Mouse (Mus musculus) neutrophil, adult 5-6 weeks (primary cell): ENCODE results near the gene Prpf39. TPM values are rescaled to one million over a fixed set of nuclear protein-coding genes. Genes with fewer than 3 reads are reported as not detected.

Source experiments
- ATAC-seq: fragments of 151-379, 151-347 bp; 2 replicates; pipeline ENCODE4 v1.8.0; 2017; ENCODE audit warnings: mild to moderate bottlenecking, moderate TSS enrichment; ENCODE audit not compliant: insufficient number of reproducible peaks, poor library complexity, low FRiP score, severe bottlenecking; ENCODE audit errors: extremely low read depth
- total RNA-seq: library from RNA; stranded (forward); fragments of 200-1000 nt; gene quantifications from 2 replicates; pipeline ENCODE4 v1.2.3, GENCODE M21; 2017

The Prpf39 gene
- 143 and 147 TPM in 2 replicates for total RNA-seq

- ATAC-seq: peak; percentile 70
These were observed at the start of gene Prpf39 for GRCm38 (mm10) chr12:65036190-65036870. Prpf39 (plus strand) TSS chr12:65036333.

GRCm38 (mm10) chr12:65007725-65008124, 28.4 kb upstream of the Prpf39 start:
- no peak for ATAC-seq

GRCm38 (mm10) chr12:65022842-65023241, 13.3 kb upstream of the Prpf39 start:
- ATAC-seq: no peak

- no peak; the same call in 1 of the 2 replicates for ATAC-seq
These were observed 319 bp upstream of the Prpf39 start for GRCm38 (mm10) chr12:65035839-65036189.

GRCm38 (mm10) chr12:65036892-65037545, 886 bp downstream of the Prpf39 start:
- no peak for ATAC-seq

GRCm38 (mm10) chr12:65037546-65037937, 1.4 kb downstream of the Prpf39 start:
- ATAC-seq: 0 out of 2 replicates have a peak, but pooled peaks have one; percentile 13

- no peak for ATAC-seq
These were observed 12.7 kb downstream of the Prpf39 start for GRCm38 (mm10) chr12:65048799-65049198.

GRCm38 (mm10) chr12:65058203-65058602, 22.1 kb downstream of the Prpf39 start:
- no peak for ATAC-seq

- no peak for ATAC-seq
These were observed 24.9 kb downstream of the Prpf39 start for GRCm38 (mm10) chr12:65061082-65061481.

- peak; percentile 86; the same call in 1 of the 2 replicates for ATAC-seq
These were observed 29.1 kb downstream of the Prpf39 start for GRCm38 (mm10) chr12:65065241-65065640.

GRCm38 (mm10) chr12:65066234-65066633, 30.1 kb downstream of the Prpf39 start:
- ATAC-seq: no peak

- ATAC-seq: no peak
These were observed 32.3 kb downstream of the Prpf39 start for GRCm38 (mm10) chr12:65068409-65068808.

- ATAC-seq: no peak
These were observed 36.9 kb downstream of the Prpf39 start for GRCm38 (mm10) chr12:65072911-65073610.

- ATAC-seq: peak; percentile 91
These were observed 37.6 kb downstream of the Prpf39 start, which contains the start of gene Fkbp3 for GRCm38 (mm10) chr12:65073611-65074178. Fkbp3 (minus strand) TSS chr12:65074007.

- ATAC-seq: no peak
These were observed 38.5 kb downstream of the Prpf39 start for GRCm38 (mm10) chr12:65074651-65075050.

GRCm38 (mm10) chr12:65075085-65075732, 39.1 kb downstream of the Prpf39 start, which contains the start of gene Fancm:
Fancm (plus strand) TSS chr12:65075603.
- ATAC-seq: peak; percentile 74

- ATAC-seq: no peak
These were observed 39.7 kb downstream of the Prpf39 start for GRCm38 (mm10) chr12:65075733-65076310.

GRCm38 (mm10) chr12:65076906-65077305, 40.8 kb downstream of the Prpf39 start:
- ATAC-seq: no peak

- ATAC-seq: no peak
These were observed 72.6 kb downstream of the Prpf39 start for GRCm38 (mm10) chr12:65108746-65109145.
